Mouse (Mus musculus) neural tube, embryonic 15.5 days (tissue): ENCODE data around the gene Pdgfa. TPM values are rescaled to one million over a fixed set of nuclear protein-coding genes. Genes with fewer than 3 reads are reported as not detected.

Experiments
- ATAC-seq: fragments of 200-750 bp; cut with Nextera tagmentation; 2 replicates; pipeline ENCODE4 v1.8.0; 2017; ENCODE audit warnings: mild to moderate bottlenecking, moderate TSS enrichment, moderate library complexity; ENCODE audit not compliant: low FRiP score
- H3K27ac ChIP-seq: fragments of 300-500 bp; sonication (generic); replicated peaks from 2 replicates; pipeline ENCODE4 v1.5.1; 2015; ENCODE audit warnings: mild to moderate bottlenecking, inconsistent platforms
- H3K27me3 ChIP-seq: fragments of 300-500 bp; sonication (generic); replicated peaks from 2 replicates; pipeline ENCODE4 v1.6.1; 2015; ENCODE audit warnings: inconsistent platforms
- H3K36me3 ChIP-seq: fragments of 300-500 bp; sonication (generic); 2 replicates; pipeline ENCODE4 v1.6.1; 2015; ENCODE audit warnings: inconsistent platforms
- H3K4me1 ChIP-seq: fragments of 300-500 bp; sonication (generic); 2 replicates; pipeline ENCODE4 v1.6.1; 2015; ENCODE audit warnings: inconsistent platforms
- H3K4me2 ChIP-seq: fragments of 300-500 bp; sonication (generic); 2 replicates; pipeline ENCODE4 v1.6.1; 2015; ENCODE audit warnings: inconsistent platforms, mild to moderate bottlenecking, moderate library complexity
- H3K4me3 ChIP-seq: fragments of 300-500 bp; sonication (generic); replicated peaks from 2 replicates; pipeline ENCODE4 v1.5.1; 2015; ENCODE audit warnings: mild to moderate bottlenecking, inconsistent platforms
- H3K9ac ChIP-seq: fragments of 300-500 bp; sonication (generic); replicated peaks from 2 replicates; pipeline ENCODE4 v1.6.1; 2015; ENCODE audit warnings: mild to moderate bottlenecking, inconsistent platforms
- H3K9me3 ChIP-seq: fragments of 300-500 bp; sonication (generic); replicated peaks from 2 replicates; pipeline ENCODE4 v1.6.1; 2016; ENCODE audit warnings: inconsistent platforms
- WGBS: fragments of 180-500 bp; shearing (Covaris S2); methylation state at CpG from one replicate; pipeline ENCODE4 v1.1.7; 2015; ENCODE audit warnings: mixed read lengths; 5-methylcytosine and 5-hydroxymethylcytosine counted together
- polyA plus RNA-seq: library from polyadenylated mRNA; unstranded; fragments of >200 nt; fragmentation: Nextera tagmentation; extraction: Ambion mirVana; gene quantifications from 2 replicates; pipeline ENCODE4 v1.2.1, GENCODE M21; 2015

Gene Pdgfa
- polyA plus RNA-seq, 1 experiment from 2014 or later, result 28.2 TPM

DNA sequence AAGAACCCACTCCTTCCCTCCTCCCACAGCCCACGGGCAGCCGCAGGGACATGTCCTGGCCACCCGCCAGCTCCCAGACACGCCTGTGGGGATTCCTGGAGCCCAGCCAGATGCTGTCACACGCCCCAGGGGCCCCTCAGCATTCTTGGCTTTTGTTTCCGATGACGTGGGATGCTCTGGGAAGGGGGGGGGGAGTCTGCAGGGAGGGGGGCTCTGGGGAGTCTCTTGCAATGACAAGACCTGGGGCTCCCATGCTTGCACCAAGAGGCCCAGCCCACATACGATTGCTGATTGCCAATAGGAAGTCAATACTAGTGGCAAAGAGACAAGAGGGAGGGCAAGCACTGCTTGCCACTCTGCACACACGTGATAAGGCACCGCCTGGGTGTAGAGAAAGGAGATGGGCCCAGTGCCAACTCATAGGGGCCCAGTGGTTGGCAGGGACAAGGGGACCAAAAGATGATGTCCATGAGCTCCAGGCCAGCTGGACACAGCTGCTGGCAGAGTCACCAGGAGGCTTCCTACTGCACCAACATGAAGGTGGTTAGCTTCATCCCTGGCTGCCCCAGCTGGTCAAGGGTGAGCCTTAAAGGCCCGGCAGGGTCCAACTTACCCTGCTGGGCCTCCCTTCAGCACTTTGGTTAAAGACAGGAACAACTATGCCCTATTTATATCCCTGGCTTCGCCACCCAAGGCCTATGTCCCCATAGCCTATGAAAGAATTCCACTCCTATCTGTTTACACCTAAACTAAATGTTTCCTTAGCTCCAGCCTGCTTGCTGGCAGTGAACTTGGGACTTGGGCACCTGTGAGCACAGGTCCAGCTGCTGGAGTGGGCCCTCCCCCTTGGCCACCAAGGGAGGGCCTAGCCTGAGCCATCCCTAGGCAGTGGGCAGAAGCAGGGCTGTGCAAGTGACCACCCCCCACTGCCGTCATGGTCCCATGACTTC, 48.9 kb downstream of the Pdgfa start:
- no peak overlapping the region for H3K4me3 ChIP-seq
- no peaks in the 10 kb centered on the region for H3K27me3 ChIP-seq
- 26% methylated on average over 13 of the region's 13 CpGs for WGBS
- no peak overlapping the region for H3K27ac ChIP-seq
- no peak for ATAC-seq
- H3K36me3 ChIP-seq, result no peaks in the 10 kb centered on the region
- H3K4me1 ChIP-seq, result peaks cover 19% of the 10 kb centered on the region
- H3K9me3 ChIP-seq, result no peaks in the 10 kb centered on the region
- H3K4me2 ChIP-seq, result no peak overlapping the region; the same call in 1 of the 2 replicates
- no peak overlapping the region for H3K9ac ChIP-seq

DNA sequence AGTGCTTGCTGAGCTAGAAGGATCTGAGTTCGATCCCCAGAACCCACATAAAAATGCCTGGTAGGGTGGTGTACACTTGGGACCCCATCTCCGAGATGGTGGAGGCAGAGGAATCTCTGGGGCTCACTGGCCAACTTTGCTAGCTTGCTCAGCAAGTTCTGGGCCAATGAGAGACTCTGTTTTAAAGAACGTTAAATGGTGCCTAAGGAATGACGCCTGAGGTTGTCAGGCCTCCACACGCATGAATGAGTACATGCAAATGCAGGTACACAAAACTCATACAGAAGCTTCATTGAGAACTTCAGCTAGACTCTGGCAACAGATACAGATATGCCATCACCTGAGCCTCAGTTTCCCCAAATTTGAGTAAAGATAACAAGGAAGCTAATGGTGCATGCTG, 49.7 kb downstream of the Pdgfa start:
- Histone ChIP-seq H3K4me1 (peaks cover 19% of the 10 kb centered on the region), H3K9ac (no peak overlapping the region), H3K27me3 (no peaks in the 10 kb centered on the region), H3K27ac (no peak overlapping the region), H3K36me3 (no peaks in the 10 kb centered on the region), H3K4me2 (no peak overlapping the region), H3K9me3 (no peaks in the 10 kb centered on the region), H3K4me3 (no peak overlapping the region)
- ATAC-seq, result no peak
- WGBS, result 58% methylated on average over 5 of the region's 5 CpGs

- Histone ChIP-seq H3K27me3 (no peaks in the 10 kb centered on the region), H3K9me3 (no peaks in the 10 kb centered on the region), H3K4me1 (peaks cover 19% of the 10 kb centered on the region), H3K4me3 (no peak overlapping the region), H3K36me3 (no peaks in the 10 kb centered on the region), H3K9ac (no peak overlapping the region), H3K27ac (no peak overlapping the region), H3K4me2 (no peak overlapping the region)
- 50% methylated on average over 5 of the region's 5 CpGs for WGBS
- ATAC-seq, result no peak
These were observed 50.2 kb downstream of the Pdgfa start for GRCm38 (mm10) chr5:138946931-138947330.

GRCm38 (mm10) chr5:138945011-138945410, 52.2 kb downstream of the Pdgfa start:
- WGBS, result 93% methylated on average over 3 of the region's 3 CpGs
- H3K9me3 ChIP-seq, result no peaks in the 10 kb centered on the region
- H3K4me1 ChIP-seq, result peaks cover 19% of the 10 kb centered on the region
- no peak overlapping the region for H3K9ac ChIP-seq
- no peak for ATAC-seq
- no peaks in the 10 kb centered on the region for H3K36me3 ChIP-seq
- no peak overlapping the region for H3K27ac ChIP-seq
- H3K4me3 ChIP-seq, result no peak overlapping the region
- no peak overlapping the region for H3K4me2 ChIP-seq
- no peaks in the 10 kb centered on the region for H3K27me3 ChIP-seq

DNA sequence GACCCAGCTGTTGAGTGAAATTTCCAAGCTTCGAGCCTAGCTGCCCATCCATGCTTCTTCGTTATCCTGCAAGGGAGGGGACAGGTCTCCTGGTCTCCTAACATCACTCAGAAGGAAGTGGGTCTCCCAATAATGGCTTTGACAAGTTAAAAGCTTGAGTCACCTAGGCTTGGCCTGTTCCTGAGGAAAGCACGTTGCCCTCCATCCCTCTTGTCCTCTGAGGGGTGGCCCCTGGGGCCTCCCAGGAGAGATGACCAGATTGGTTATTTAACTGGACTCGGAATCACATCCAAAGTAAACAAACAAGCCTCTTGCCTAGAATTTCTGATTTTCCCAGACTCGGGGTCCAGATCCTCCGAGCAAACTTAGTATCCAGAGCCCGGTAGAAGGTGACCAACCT, 52.6 kb downstream of the Pdgfa start:
- Histone ChIP-seq H3K36me3 (no peaks in the 10 kb centered on the region), H3K27ac (no peak overlapping the region), H3K9me3 (no peaks in the 10 kb centered on the region), H3K4me2 (no peak overlapping the region), H3K27me3 (no peaks in the 10 kb centered on the region), H3K4me1 (peaks cover 19% of the 10 kb centered on the region), H3K4me3 (no peak overlapping the region), H3K9ac (no peak overlapping the region)
- 91% methylated on average over 7 of the region's 7 CpGs for WGBS
- no peak for ATAC-seq

DNA sequence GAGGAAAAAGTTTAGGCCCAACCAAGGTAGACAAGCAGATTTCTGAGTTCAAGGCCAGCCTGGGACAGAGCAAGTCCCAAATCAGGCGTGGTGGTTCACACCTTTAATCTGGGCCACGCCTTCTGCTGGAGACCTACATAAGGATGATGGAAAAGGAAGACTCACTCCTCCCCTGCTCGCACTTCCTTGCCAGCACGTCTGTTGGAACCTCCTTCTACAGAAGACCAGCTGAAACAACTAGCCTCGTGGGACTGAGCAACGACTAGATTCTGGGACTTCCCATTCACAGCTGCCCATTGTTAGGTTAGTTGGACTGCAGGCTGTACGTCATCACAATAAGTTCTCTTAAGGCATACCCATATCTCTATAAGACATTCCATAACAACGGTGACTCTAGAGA, 55.3 kb downstream of the Pdgfa start:
- Histone ChIP-seq H3K36me3 (no peaks in the 10 kb centered on the region), H3K4me3 (no peak overlapping the region), H3K4me2 (no peak overlapping the region), H3K27me3 (no peaks in the 10 kb centered on the region), H3K9me3 (no peaks in the 10 kb centered on the region), H3K4me1 (no peaks in the 10 kb centered on the region), H3K9ac (no peak overlapping the region), H3K27ac (no peak overlapping the region)
- WGBS, result 78% methylated on average over 8 of the region's 8 CpGs
- no peak for ATAC-seq

- 84% methylated on average over 4 of the region's 4 CpGs for WGBS
- H3K4me3 ChIP-seq, result no peak overlapping the region
- H3K9ac ChIP-seq, result no peak overlapping the region
- H3K4me1 ChIP-seq, result no peaks in the 10 kb centered on the region
- no peak overlapping the region for H3K27ac ChIP-seq
- no peaks in the 10 kb centered on the region for H3K27me3 ChIP-seq
- no peak for ATAC-seq
- H3K9me3 ChIP-seq, result no peaks in the 10 kb centered on the region
- H3K4me2 ChIP-seq, result no peak overlapping the region
- no peaks in the 10 kb centered on the region for H3K36me3 ChIP-seq
These were observed 56.6 kb downstream of the Pdgfa start for GRCm38 (mm10) chr5:138940576-138940975.

DNA sequence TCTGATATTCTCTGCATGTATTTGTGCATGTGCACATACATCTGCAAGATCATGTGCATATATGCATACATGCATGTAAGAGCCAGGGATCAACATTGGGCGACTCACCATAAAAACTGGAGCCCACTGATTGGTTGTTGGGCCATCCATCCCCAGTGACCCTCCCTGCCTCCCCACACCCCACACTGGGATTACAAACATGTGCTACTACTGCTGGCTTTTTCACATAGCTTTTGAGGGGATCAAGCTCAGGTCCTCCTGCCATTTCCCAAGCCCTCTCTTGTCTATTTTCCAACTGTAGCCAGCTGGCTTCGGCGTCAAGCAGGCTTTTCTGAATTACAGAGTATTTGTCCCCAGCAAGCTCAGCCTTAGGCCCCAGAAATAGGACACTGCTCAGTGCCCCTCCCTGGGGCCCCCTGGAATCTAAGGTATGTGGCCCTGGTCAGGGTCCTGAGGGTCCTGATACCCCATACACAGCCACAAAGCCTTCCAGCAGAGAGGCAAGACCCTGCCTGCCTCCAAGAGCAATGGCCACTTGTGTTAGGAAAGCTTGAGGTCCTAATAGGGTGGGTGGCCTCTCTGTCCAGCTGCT, 58.5 kb downstream of the Pdgfa start:
- WGBS, result 78% methylated on average over 3 of the region's 3 CpGs
- Histone ChIP-seq H3K9ac (no peak overlapping the region), H3K4me2 (no peak overlapping the region), H3K9me3 (no peaks in the 10 kb centered on the region), H3K27ac (no peak overlapping the region), H3K4me1 (peaks cover 8% of the 10 kb centered on the region), H3K27me3 (peaks cover 3% of the 10 kb centered on the region; the same call in 1 of the 2 replicates), H3K4me3 (no peak overlapping the region), H3K36me3 (no peaks in the 10 kb centered on the region)
- ATAC-seq, result no peak

- no peak overlapping the region for H3K4me3 ChIP-seq
- no peak overlapping the region for H3K9ac ChIP-seq
- no peaks in the 10 kb centered on the region for H3K9me3 ChIP-seq
- H3K4me1 ChIP-seq, result peaks cover 22% of the 10 kb centered on the region
- no peak overlapping the region for H3K27ac ChIP-seq
- H3K4me2 ChIP-seq, result no peak overlapping the region
- 82% methylated on average over 8 of the region's 8 CpGs for WGBS
- H3K36me3 ChIP-seq, result no peaks in the 10 kb centered on the region
- no peak for ATAC-seq
- peaks cover 16% of the 10 kb centered on the region for H3K27me3 ChIP-seq
These were observed 60.6 kb downstream of the Pdgfa start for GRCm38 (mm10) chr5:138936399-138937089.

DNA sequence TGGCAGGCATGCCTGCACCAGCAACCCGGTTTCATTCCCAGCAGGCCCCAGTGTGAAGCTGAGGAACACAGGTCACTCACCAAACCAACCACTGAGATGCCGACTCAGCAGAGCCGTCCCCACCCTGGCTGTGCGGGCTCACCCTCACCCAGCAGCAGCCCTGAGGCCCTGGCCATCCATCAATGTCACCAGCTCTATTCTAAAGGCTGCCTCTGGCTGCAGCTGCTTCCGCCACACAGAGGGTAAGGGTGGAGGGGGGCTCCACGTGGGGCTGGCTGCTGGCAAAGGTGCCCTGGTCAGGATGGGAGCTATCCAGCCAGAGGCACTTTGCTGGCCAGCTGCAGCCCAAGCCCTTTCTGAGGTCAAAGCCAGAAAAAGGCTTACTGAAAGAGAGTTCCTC, 62.6 kb downstream of the Pdgfa start:
- Histone ChIP-seq H3K4me2 (no peak overlapping the region), H3K4me3 (no peak overlapping the region), H3K36me3 (no peaks in the 10 kb centered on the region), H3K27me3 (peaks cover 18% of the 10 kb centered on the region), H3K9ac (no peak overlapping the region), H3K27ac (no peak overlapping the region), H3K9me3 (no peaks in the 10 kb centered on the region), H3K4me1 (peaks cover 28% of the 10 kb centered on the region)
- ATAC-seq, result no peak
- WGBS, result 8% methylated on average over 6 of the region's 6 CpGs

- no peak for ATAC-seq
- peaks cover 28% of the 10 kb centered on the region for H3K4me1 ChIP-seq
- H3K9me3 ChIP-seq, result no peaks in the 10 kb centered on the region
- H3K4me3 ChIP-seq, result no peak overlapping the region
- peaks cover 18% of the 10 kb centered on the region for H3K27me3 ChIP-seq
- H3K27ac ChIP-seq, result no peak overlapping the region
- WGBS, result 11% methylated on average over 18 of the region's 18 CpGs
- no peak overlapping the region for H3K9ac ChIP-seq
- H3K36me3 ChIP-seq, result no peaks in the 10 kb centered on the region
- no peak overlapping the region for H3K4me2 ChIP-seq
These were observed 64.4 kb downstream of the Pdgfa start for GRCm38 (mm10) chr5:138932460-138933432.
